Mouse (Mus musculus): Measurements from ENCODE around the gene Sos1.
"Not testable (repeated sequence)": the region's sequence is repeated elsewhere in the genome, so short reads cannot be mapped to it uniquely, and the experiment has no call there.

Sos1 gene

GRCm38 (mm10) chr17:80493891-80494290 lies 13.6 kb upstream of the Sos1 start:
- no peak for DNase-seq (ENCODE audit: low spot score)

- no peak for DNase-seq (ENCODE audit: low spot score)
Observed at GRCm38 (mm10) chr17:80492811-80493210, 12.6 kb upstream of the Sos1 start.

GRCm38 (mm10) chr17:80492274-80492673 lies 12.0 kb upstream of the Sos1 start:
- no peak for DNase-seq (ENCODE audit: low spot score)

GRCm38 (mm10) chr17:80490166-80490565 lies 9.9 kb upstream of the Sos1 start:
- no peak for DNase-seq (ENCODE audit: low spot score)

GRCm38 (mm10) chr17:80488918-80489317 lies 8.7 kb upstream of the Sos1 start:
- DNase-seq (ENCODE audit: low spot score), result no peak

- DNase-seq (ENCODE audit: low spot score), result no peak
Observed at GRCm38 (mm10) chr17:80485160-80485559, 4.9 kb upstream of the Sos1 start.

- DNase-seq (ENCODE audit: low spot score), result no peak
Observed at GRCm38 (mm10) chr17:80480855-80481224, 587 bp upstream of the Sos1 start.

- DNase-seq (ENCODE audit: low spot score), result peak; percentile 83
Observed at GRCm38 (mm10) chr17:80479295-80480030, 790 bp downstream of the Sos1 start.

- DNase-seq (ENCODE audit: low spot score), result no peak
Observed at GRCm38 (mm10) chr17:80477679-80478078, 2.6 kb downstream of the Sos1 start.

- no peak for DNase-seq (ENCODE audit: low spot score)
Observed at GRCm38 (mm10) chr17:80476496-80476895, 3.8 kb downstream of the Sos1 start.

- DNase-seq (ENCODE audit: low spot score), result no peak
Observed at GRCm38 (mm10) chr17:80471056-80471802, 9.0 kb downstream of the Sos1 start.

GRCm38 (mm10) chr17:80468417-80468894 lies 11.8 kb downstream of the Sos1 start:
- DNase-seq (ENCODE audit: low spot score), result not testable (repeated sequence)

- DNase-seq (ENCODE audit: low spot score), result no peak
Observed at GRCm38 (mm10) chr17:80460258-80460657, 20.0 kb downstream of the Sos1 start.

- DNase-seq (ENCODE audit: low spot score), result no peak
Observed at GRCm38 (mm10) chr17:80455648-80456047, 24.6 kb downstream of the Sos1 start.

- DNase-seq (ENCODE audit: low spot score), result no peak
Observed at GRCm38 (mm10) chr17:80450426-80451030, 29.7 kb downstream of the Sos1 start.

GRCm38 (mm10) chr17:80446470-80446869 lies 33.8 kb downstream of the Sos1 start:
- no peak for DNase-seq (ENCODE audit: low spot score)

- DNase-seq (ENCODE audit: low spot score), result no peak
Observed at GRCm38 (mm10) chr17:80445433-80445832, 34.8 kb downstream of the Sos1 start.

GRCm38 (mm10) chr17:80435680-80436079 lies 44.6 kb downstream of the Sos1 start:
- no peak for DNase-seq (ENCODE audit: low spot score)

- no peak for DNase-seq (ENCODE audit: low spot score)
Observed at GRCm38 (mm10) chr17:80434430-80434829, 45.8 kb downstream of the Sos1 start.

GRCm38 (mm10) chr17:80431997-80432396 lies 48.3 kb downstream of the Sos1 start:
- DNase-seq (ENCODE audit: low spot score), result no peak

- DNase-seq (ENCODE audit: low spot score), result no peak
Observed at GRCm38 (mm10) chr17:80427966-80428365, 52.3 kb downstream of the Sos1 start.

GRCm38 (mm10) chr17:80426901-80427300 lies 53.4 kb downstream of the Sos1 start:
- no peak for DNase-seq (ENCODE audit: low spot score)

- DNase-seq (ENCODE audit: low spot score), result no peak
Observed at GRCm38 (mm10) chr17:80426171-80426570, 54.1 kb downstream of the Sos1 start.

Measured in testis, postnatal 10 days (tissue).